Mouse (Mus musculus): ENCODE results near the gene Lrp6.

DNA sequence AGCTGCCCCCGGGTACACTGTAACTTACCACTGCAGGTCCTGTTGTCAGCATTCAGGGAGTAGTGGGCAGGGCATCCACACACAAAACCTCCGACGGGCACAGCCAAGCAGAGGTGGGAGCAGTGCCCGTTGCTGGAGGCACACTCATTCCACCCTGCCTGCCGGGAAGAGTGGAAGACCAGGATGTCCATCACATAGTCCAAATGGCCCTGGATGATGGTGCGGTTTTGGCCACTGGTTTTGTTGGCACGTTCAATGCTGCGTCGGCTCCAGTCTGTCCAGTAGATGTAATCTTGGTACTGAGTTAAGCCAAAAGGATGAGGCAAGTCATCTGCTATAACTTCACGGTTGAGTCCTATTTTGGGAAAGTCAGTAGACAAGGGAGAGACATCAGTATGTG lies 87.3 kb downstream of the Lrp6 start:
- TF ChIP-seq EP300 (IDR thresholded peaks at IDR 0.05; ENCODE audit: low read depth), result no peak
- no peak for TF ChIP-seq CTCF (IDR thresholded peaks at IDR 0.05; ENCODE audit: low read depth)
